Mouse (Mus musculus) duodenum, adult 2 months (tissue): ENCODE data around the gene Slc10a7. TPM values are rescaled to one million over a fixed set of nuclear protein-coding genes. Genes with fewer than 3 reads are reported as not detected.

Experiments
- polyA plus RNA-seq: library from polyadenylated mRNA; depleted of rRNA; stranded (reverse); fragments of >200 nt; gene quantifications from 2 replicates; pipeline ENCODE4 v1.2.3, GENCODE M21; 2012; ENCODE audit warnings: low replicate concordance; rRNA removed

The Slc10a7 gene
- polyA plus RNA-seq = 2.8 and 4.4 TPM in 2 replicates

DNA sequence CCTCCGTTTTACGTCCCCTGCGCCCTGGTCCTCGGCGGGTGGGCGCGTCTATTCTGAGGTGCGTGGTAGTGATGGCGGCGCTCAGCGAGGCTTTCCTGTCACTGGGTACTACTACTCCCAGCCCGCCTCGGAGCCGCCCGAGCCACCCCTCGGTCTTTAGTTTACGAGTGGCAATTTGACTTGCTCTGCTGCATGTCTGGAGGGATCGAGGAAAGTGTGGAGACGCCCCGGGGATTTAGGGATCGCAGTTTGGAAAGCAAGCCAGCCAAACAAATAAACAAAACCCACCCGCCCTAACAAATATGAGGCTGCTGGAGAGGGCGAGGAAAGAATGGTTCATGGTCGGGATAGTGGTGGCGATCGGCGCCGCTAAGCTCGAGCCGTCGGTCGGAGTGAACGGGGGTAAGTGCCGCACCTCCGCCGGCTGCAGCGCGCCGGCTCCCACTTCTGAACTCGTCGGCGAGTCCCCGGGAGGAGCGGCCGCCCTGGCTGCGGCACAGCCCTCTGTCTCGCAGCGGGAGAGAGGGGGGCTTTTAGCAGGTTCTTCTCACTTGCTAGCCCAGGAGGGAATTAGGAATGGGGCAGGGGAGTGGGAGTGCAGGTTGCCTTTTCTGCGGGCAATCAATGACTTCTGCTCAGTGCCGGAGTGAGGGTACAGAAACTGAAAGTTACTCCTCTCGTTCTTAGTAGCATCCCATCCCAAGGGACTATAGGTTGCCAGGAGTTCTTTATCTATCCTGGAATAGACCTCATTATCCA is at the start of gene Slc10a7:
TSS of gene Slc10a7 (plus strand) at position 74 of the 759 bp plus-strand sequence.

DNA sequence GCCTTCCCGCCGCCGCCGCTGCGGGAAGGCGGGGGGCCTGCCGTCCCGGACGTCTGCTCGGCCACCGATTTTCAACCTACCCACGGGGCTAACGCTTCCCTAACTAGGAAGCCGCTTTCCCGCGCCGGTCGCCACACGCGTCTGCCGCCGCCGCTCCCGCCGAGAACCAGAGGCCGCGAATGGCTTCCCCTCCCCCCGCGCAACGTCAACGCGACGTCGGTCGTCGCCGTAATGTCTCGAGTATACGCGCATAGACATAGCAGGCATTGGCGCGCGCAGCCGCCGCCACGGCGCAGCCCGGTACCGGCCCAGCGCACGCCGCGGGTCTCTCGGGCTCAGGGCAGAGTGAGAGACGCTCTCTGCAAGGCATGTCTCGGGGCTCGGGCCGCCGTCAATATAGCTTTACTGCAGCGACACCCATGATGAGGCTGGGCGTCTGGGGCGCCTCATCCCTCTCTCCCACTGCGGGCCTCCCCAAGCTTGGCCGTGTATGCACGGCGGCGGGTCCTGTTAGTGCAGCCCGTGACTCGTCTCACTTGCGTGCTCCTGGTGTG is 350 bp upstream of the Slc10a7 start, which contains the start of gene Rbmxl1:
TSS of gene Rbmxl1 (minus strand) at position 180 of the 554 bp plus-strand sequence.

Other genes with a start within 250 kb of the Slc10a7 start
- gene Pou4f2, start 72.7 kb upstream of the Slc10a7 start, polyA plus RNA-seq = not detected in 2 replicates
- 3.9 and 4.3 TPM in 2 replicates for gene Rbmxl1, start 448 bp upstream of the Slc10a7 start, polyA plus RNA-seq